Mouse (Mus musculus) heart, embryonic 11.5 days (tissue): ENCODE data around the gene Tmem145. TPM values are rescaled to one million over a fixed set of nuclear protein-coding genes. Genes with fewer than 3 reads are reported as not detected.

Experiments used
- ATAC-seq: fragments of 200-750 bp; cut with Nextera tagmentation; replicated peaks from 2 replicates; pipeline ENCODE4 v1.8.0; 2017; ENCODE audit warnings: moderate library complexity; ENCODE audit not compliant: insufficient number of reproducible peaks, low FRiP score, low TSS enrichment
- H3K27ac ChIP-seq: fragments of 300-500 bp; sonication (generic); 2 replicates; pipeline ENCODE4 v1.5.1; 2014; ENCODE audit warnings: mild to moderate bottlenecking, low read depth, low read length
- H3K27me3 ChIP-seq: fragments of 300-500 bp; sonication (generic); 2 replicates; pipeline ENCODE4 v1.6.1; 2014; ENCODE audit warnings: mild to moderate bottlenecking, low read length, mixed read lengths; ENCODE audit not compliant: control insufficient read depth, insufficient read depth
- H3K36me3 ChIP-seq: fragments of 300-500 bp; sonication (generic); 2 replicates; pipeline ENCODE4 v1.6.1; 2014; ENCODE audit warnings: mild to moderate bottlenecking, low read length, moderate library complexity, mixed read lengths; ENCODE audit not compliant: control insufficient read depth, insufficient read depth
- H3K4me1 ChIP-seq: fragments of 300-500 bp; sonication (generic); 2 replicates; pipeline ENCODE4 v1.6.1; 2014; ENCODE audit warnings: low read length; ENCODE audit not compliant: control insufficient read depth, insufficient read depth
- H3K4me2 ChIP-seq: fragments of 300-500 bp; sonication (generic); 2 replicates; pipeline ENCODE4 v1.6.1; 2014; ENCODE audit warnings: mild to moderate bottlenecking, moderate library complexity
- H3K4me3 ChIP-seq: fragments of 300-500 bp; sonication (generic); 2 replicates; pipeline ENCODE4 v1.5.1; 2014; ENCODE audit warnings: low read depth, low read length
- H3K9ac ChIP-seq: fragments of 300-500 bp; sonication (generic); 2 replicates; pipeline ENCODE4 v1.6.1; 2014; ENCODE audit warnings: mild to moderate bottlenecking, low read depth, low read length, moderate library complexity
- H3K9me3 ChIP-seq: fragments of 300-500 bp; sonication (generic); replicated peaks from 2 replicates; pipeline ENCODE4 v1.6.1; 2016; ENCODE audit warnings: low read length; ENCODE audit not compliant: control insufficient read depth
- WGBS: fragments of 180-500 bp; shearing (Covaris S2); extraction: QIAGEN DNeasy Blood & Tissue Kit; methylation state at CpG from one replicate; pipeline ENCODE4 v1.1.7; 2014; ENCODE audit not compliant: insufficient replicate concordance; 5-methylcytosine and 5-hydroxymethylcytosine counted together
- polyA plus RNA-seq: library from polyadenylated mRNA; unstranded; fragments of >200 nt; fragmentation: Nextera tagmentation; extraction: Ambion mirVana; gene quantifications from 2 replicates; pipeline ENCODE4 v1.2.1, GENCODE M21; 2014

The Tmem145 gene
- polyA plus RNA-seq, 1 experiment from 2014 or later, result 0.17 TPM

DNA sequence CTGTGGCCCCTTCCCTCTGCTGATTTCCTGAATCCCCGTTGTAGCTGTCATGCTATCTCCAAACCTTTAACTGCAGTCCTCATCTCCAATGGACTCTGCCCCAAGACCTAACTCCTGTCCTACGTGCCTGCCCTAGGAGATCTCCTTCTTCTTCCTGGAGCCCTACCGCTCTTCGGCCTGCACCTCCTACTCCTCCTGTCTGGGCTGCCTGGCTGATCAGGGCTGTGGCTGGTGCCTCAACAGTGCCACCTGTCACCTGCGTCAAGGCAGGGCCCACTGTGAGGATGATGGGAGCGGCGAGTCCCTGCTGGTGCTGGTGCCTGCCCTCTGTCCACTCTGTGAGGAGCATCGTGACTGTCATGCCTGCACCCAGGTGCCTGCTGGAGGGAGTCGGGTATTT is 33.4 kb downstream of the Tmem145 start:
- Histone ChIP-seq H3K4me3 (no peak overlapping the region), H3K27me3 (no peaks in the 10 kb centered on the region), H3K4me1 (no peaks in the 10 kb centered on the region), H3K36me3 (no peaks in the 10 kb centered on the region; the same call in 1 of the 2 replicates), H3K9ac (no peak overlapping the region), H3K27ac (no peak overlapping the region), H3K9me3 (no peaks in the 10 kb centered on the region), H3K4me2 (no peak overlapping the region)
- 78% methylated on average over 9 of the region's 9 CpGs for WGBS
- ATAC-seq, result no peak

DNA sequence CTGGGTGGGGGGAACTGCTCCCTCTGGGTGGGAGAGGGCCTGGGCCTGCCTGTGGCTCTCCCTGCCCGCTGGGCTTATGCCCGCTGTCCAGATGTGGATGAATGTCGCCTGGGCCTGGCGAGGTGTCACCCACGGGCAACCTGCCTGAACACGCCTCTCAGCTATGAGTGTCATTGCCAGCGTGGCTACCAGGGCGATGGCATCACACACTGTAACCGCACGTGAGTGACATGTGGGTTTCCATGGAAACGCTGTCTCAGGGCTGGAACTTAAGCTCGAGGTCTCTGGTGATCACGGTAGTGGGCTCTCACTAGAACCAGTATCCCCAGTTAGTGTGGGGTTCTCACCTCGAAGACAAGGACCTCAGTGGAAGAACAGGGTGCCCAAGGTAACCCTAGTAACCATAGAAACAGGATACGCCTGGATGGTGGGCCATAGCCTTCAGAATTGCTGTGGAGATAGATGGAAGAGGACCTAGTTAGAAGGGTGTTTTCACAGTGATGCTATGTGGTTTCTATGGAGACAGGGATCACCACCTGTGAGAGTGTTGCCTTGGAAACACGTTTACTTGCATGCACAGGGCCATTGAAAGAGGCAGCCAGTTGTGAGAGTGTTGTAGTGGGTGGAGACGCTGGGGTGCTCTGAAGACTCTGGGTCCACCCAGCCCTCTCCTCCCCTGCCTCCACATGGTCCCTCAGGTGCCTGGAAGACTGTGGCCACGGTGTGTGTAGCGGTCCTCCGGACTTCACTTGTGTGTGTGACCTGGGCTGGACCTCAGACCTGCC is 35.3 kb downstream of the Tmem145 start:
- no peaks in the 10 kb centered on the region for H3K9me3 ChIP-seq
- H3K27me3 ChIP-seq, result no peaks in the 10 kb centered on the region
- WGBS, result 84% methylated on average over 20 of the region's 20 CpGs
- H3K4me3 ChIP-seq, result no peak overlapping the region
- H3K9ac ChIP-seq, result no peak overlapping the region
- H3K4me2 ChIP-seq, result no peak overlapping the region
- H3K27ac ChIP-seq, result no peak overlapping the region
- H3K4me1 ChIP-seq, result no peaks in the 10 kb centered on the region
- H3K36me3 ChIP-seq, result no peaks in the 10 kb centered on the region; the same call in 1 of the 2 replicates
- no peak for ATAC-seq

DNA sequence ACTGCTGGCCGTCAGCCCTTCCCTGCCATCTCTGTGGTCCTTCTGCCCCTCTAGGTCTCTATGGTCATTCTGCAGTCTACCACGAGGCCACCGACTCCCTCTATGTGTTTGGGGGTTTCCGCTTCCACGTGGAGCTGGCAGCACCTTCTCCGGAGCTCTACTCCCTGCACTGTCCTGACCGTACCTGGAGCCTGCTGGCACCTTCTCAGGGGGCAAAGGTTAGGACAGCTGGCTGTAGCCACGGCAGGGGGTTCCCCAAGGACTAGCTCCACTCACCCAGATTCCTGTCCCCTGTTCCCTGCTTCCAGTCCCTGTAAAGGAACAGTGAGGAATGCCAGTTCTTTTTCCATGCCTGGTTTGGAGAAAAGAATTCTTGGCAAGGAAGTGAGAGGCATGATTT is 43.0 kb downstream of the Tmem145 start:
- H3K4me2 ChIP-seq, result no peak overlapping the region
- H3K9ac ChIP-seq, result no peak overlapping the region
- H3K36me3 ChIP-seq, result peaks cover 17% of the 10 kb centered on the region
- no peak for ATAC-seq
- H3K9me3 ChIP-seq, result peaks cover 4% of the 10 kb centered on the region; the same call in 1 of the 2 replicates
- H3K27me3 ChIP-seq, result no peaks in the 10 kb centered on the region
- no peak overlapping the region for H3K27ac ChIP-seq
- no peak overlapping the region for H3K4me3 ChIP-seq
- 76% methylated on average over 8 of the region's 8 CpGs for WGBS
- H3K4me1 ChIP-seq, result no peaks in the 10 kb centered on the region

DNA sequence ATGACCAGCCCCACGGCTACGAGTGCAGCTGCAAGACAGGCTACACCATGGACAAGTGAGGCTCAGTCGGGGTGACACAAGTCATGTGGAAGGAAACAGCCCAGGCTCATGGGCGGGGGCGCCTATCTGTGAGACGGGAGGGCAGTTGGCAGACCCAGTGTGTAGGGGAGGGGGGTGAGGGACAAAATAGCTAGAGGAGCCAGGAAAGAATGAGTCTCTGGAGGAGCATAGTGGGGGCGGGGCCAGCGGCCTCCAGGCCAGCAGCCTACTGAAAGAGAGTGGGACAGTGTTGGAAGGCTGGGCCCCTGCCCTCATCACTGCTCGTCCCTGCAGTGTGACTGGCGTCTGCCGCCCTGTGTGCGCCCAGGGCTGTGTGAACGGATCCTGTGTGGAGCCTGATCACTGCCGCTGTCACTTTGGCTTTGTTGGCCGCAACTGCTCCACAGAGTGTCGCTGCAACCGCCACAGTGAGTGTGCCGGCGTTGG is 52.9 kb downstream of the Tmem145 start:
- Histone ChIP-seq H3K27ac (no peak overlapping the region), H3K27me3 (no peaks in the 10 kb centered on the region; the same call in 1 of the 2 replicates), H3K4me3 (no peak overlapping the region), H3K4me2 (no peak overlapping the region), H3K9me3 (no peaks in the 10 kb centered on the region), H3K4me1 (peaks cover 8% of the 10 kb centered on the region; the same call in 1 of the 2 replicates), H3K36me3 (peaks cover 11% of the 10 kb centered on the region), H3K9ac (no peak overlapping the region)
- WGBS, result 73% methylated on average over 19 of the region's 19 CpGs
- ATAC-seq, result peak; percentile 28; the same call in 1 of the 2 replicates

DNA sequence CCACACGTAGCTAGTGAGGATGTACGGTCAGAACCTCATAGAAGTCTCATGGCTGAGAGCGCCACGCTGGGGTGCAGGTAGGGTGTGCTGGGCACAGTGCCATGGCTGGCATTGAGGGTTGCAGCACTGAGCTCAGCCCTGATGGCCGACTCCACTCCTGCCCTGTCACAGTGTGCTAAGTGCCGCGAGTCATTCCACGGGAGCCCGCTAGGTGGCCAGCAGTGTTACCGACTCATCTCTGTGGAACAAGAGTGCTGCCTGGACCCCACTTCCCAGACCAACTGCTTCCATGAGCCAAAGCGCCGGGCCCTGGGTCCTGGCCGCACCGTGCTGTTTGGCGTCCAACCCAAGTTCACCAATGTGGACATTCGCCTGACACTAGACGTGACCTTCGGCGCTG is 57.2 kb downstream of the Tmem145 start:
- H3K9ac ChIP-seq, result no peak overlapping the region
- no peak; the same call in 1 of the 2 replicates for ATAC-seq
- H3K36me3 ChIP-seq, result peaks cover 15% of the 10 kb centered on the region
- no peaks in the 10 kb centered on the region for H3K9me3 ChIP-seq
- peaks cover 11% of the 10 kb centered on the region; the same call in 1 of the 2 replicates for H3K4me1 ChIP-seq
- H3K27me3 ChIP-seq, result peaks cover 33% of the 10 kb centered on the region
- no peak overlapping the region for H3K4me2 ChIP-seq
- H3K4me3 ChIP-seq, result no peak overlapping the region
- H3K27ac ChIP-seq, result no peak overlapping the region
- WGBS, result 85% methylated on average over 19 of the region's 19 CpGs

DNA sequence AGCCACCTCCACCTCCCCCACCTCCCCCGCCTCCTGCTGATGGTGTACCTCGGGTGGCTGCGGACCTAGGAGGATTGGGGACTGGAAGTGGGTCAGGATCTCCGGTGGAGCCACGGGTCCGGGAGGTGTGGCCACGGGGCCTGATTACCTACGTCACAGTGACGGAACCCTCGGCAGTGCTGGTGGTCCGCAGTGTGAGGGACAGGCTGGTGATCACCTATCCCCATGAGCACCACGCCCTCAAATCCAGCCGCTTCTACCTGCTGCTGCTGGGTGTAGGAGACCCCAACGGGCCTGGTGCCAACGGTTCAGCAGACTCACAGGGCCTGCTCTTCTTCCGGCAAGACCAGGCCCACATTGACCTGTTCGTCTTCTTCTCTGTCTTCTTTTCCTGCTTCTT is 57.7 kb downstream of the Tmem145 start:
- peaks cover 37% of the 10 kb centered on the region for H3K27me3 ChIP-seq
- H3K4me1 ChIP-seq, result peaks cover 9% of the 10 kb centered on the region; the same call in 1 of the 2 replicates
- ATAC-seq, result no peak
- H3K4me2 ChIP-seq, result no peak overlapping the region
- no peak overlapping the region for H3K9ac ChIP-seq
- 89% methylated on average over 17 of the region's 17 CpGs for WGBS
- peaks cover 15% of the 10 kb centered on the region for H3K36me3 ChIP-seq
- H3K27ac ChIP-seq, result no peak overlapping the region
- H3K9me3 ChIP-seq, result no peaks in the 10 kb centered on the region
- no peak overlapping the region for H3K4me3 ChIP-seq

Other genes with a start within 250 kb of the Tmem145 start
- 5.7 and 8.1 TPM in 2 replicates for gene Grik5, start 233.8 kb upstream of the Tmem145 start, polyA plus RNA-seq
- gene Zfp574, start 233.5 kb upstream of the Tmem145 start, polyA plus RNA-seq, result 14.9 and 15.7 TPM in 2 replicates
- 0.68 and 0.83 TPM in 2 replicates for gene Pou2f2, start 126.4 kb upstream of the Tmem145 start, polyA plus RNA-seq
- gene Dedd2, start 85.5 kb upstream of the Tmem145 start, polyA plus RNA-seq, result 5.3 and 6.7 TPM in 2 replicates
- gene Zfp526, start 84.7 kb upstream of the Tmem145 start, polyA plus RNA-seq, result 2.3 and 2.7 TPM in 2 replicates
- 10.4 and 11.6 TPM in 2 replicates for gene Gsk3a, start 68.3 kb upstream of the Tmem145 start, polyA plus RNA-seq
- 20.5 and 25.0 TPM in 2 replicates for gene Erf, start 55.3 kb upstream of the Tmem145 start, polyA plus RNA-seq
- gene Cic, start 38.4 kb upstream of the Tmem145 start, polyA plus RNA-seq, result 25.0 and 31.5 TPM in 2 replicates
- 141 and 158 TPM in 2 replicates for gene Pafah1b3, start 8.1 kb upstream of the Tmem145 start, polyA plus RNA-seq
- gene Prr19, start 4.7 kb upstream of the Tmem145 start, polyA plus RNA-seq, result 0.54 and 0.63 TPM in 2 replicates
- gene Megf8, start 11.1 kb downstream of the Tmem145 start, polyA plus RNA-seq, result 6.2 and 6.9 TPM in 2 replicates
- not detected in 2 replicates for gene Cnfn, start 63.6 kb downstream of the Tmem145 start, polyA plus RNA-seq
- 1.6 and 2.1 TPM in 2 replicates for gene Lipe, start 92.6 kb downstream of the Tmem145 start, polyA plus RNA-seq
- not detected in 2 replicates for gene Cxcl17, start 106.8 kb downstream of the Tmem145 start, polyA plus RNA-seq
- gene Ceacam1, start 171.5 kb downstream of the Tmem145 start, polyA plus RNA-seq, result 1.9 and 2.3 TPM in 2 replicates
- gene Ceacam2, start 233.8 kb downstream of the Tmem145 start, polyA plus RNA-seq, result not detected in 2 replicates